Mouse (Mus musculus) testis, adult 2 months (tissue): ENCODE data around the gene Adamts20.

Experiments
- CTCF ChIP-seq: fragments of 200-500 bp; IDR thresholded peaks from 2 replicates; pipeline ENCODE4 v1.5.1; 2012; ENCODE audit warnings: low read depth, mild to moderate bottlenecking, inconsistent platforms, low read length, moderate library complexity; ENCODE audit not compliant: control insufficient read depth, insufficient read depth, insufficient replicate concordance
- POLR2A ChIP-seq: fragments of 200-500 bp; IDR thresholded peaks from 2 replicates; pipeline ENCODE4 v1.6.1; 2012; ENCODE audit warnings: low read depth, mild to moderate bottlenecking, inconsistent platforms, low read length, moderate library complexity; ENCODE audit not compliant: control insufficient read depth

GRCm38 (mm10) chr15:94248386-94248785 is 216.8 kb downstream of the Adamts20 start:
- TF ChIP-seq CTCF, result no peak
- no peak for TF ChIP-seq POLR2A
